Mouse (Mus musculus): ENCODE data around the gene Ppy. TPM values are rescaled to one million over a fixed set of nuclear protein-coding genes. Genes with fewer than 3 reads are reported as not detected.

Gene Ppy
- polyA plus RNA-seq (2014; fragmentation: Illumina TruSeq; extraction: RNeasy Lipid Tissue Mini Kit (QIAGEN cat#74804); ENCODE audit: low read depth, low replicate concordance) = not detected

DNA sequence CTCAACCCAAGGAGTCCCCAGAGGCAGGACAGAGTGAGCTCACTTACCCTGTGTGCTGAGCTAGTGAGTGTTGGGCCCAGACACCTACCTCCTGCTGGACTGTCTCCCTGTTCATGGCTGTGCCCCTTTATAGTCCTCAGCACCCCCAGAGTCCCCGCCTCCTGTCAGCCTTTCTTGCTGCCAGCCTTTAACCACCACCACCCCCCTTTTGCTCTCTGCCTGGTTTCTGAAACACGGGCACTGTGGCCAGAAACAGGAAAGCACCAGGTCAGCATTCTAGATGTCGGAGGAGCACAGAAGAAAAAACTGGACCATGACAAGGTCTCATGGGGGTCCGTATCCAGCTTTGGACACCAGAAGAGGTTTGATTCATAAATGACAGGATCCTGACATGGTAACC lies at the start of gene Ppy:
Gene Ppy, minus strand, starts transcription at position 101 of the 400 bp plus-strand sequence.

DNA sequence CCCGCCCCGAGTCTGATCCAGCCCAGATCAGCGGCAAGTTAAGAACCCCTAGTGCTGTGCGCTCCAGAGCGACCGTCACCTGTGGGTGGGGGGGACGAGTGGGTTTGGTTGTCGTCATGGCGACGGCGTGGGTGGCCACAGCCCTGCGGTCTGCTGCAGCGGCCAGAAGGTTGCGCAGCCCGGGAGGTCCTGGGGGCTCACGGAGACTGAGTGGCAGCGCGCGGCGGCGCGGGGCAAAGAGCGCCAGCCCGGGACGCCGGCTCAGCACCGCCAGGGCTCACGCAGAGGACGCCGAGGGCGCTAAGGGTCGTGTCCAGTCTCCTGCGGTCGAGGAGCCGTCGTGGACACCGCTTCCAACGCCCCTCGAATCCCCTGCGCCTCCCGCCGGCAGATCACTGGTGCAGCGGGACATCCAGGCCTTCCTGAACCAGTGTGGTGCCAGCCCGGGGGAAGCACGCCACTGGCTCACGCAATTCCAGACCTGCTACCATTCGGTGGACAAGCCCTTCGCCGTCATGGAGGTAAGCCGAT lies 44.4 kb upstream of the Ppy start, which contains the start of gene Nags:
Gene Nags, plus strand, starts transcription at position 43 of the 531 bp plus-strand sequence.

GRCm38 (mm10) chr11:102107732-102108131 lies 6.6 kb upstream of the Ppy start, which contains the start of gene Pyy:
Pyy (minus strand) TSS chr11:102107832.

GRCm38 (mm10) chr11:102087931-102088898 lies 12.9 kb downstream of the Ppy start, which contains the start of gene Mpp2:
Mpp2 (minus strand) TSS chr11:102088515.

Other genes with a start within 250 kb of the Ppy start
- gene Meox1, start 206.9 kb downstream of the Ppy start, polyA plus RNA-seq (2014; fragmentation: Illumina TruSeq; extraction: RNeasy Lipid Tissue Mini Kit (QIAGEN cat#74804); ENCODE audit: low read depth, low replicate concordance) = 14.2 TPM
- 7.0 TPM for gene Sost, start 134.3 kb downstream of the Ppy start, polyA plus RNA-seq (2014; fragmentation: Illumina TruSeq; extraction: RNeasy Lipid Tissue Mini Kit (QIAGEN cat#74804); ENCODE audit: low read depth, low replicate concordance)
- not detected for gene Cfap97d1, start 117.0 kb downstream of the Ppy start, polyA plus RNA-seq (2014; fragmentation: Illumina TruSeq; extraction: RNeasy Lipid Tissue Mini Kit (QIAGEN cat#74804); ENCODE audit: low read depth, low replicate concordance)
- 71.2 TPM for gene Dusp3, start 114.3 kb downstream of the Ppy start, polyA plus RNA-seq (2014; fragmentation: Illumina TruSeq; extraction: RNeasy Lipid Tissue Mini Kit (QIAGEN cat#74804); ENCODE audit: low read depth, low replicate concordance)
- gene Mpp3, start 72.9 kb downstream of the Ppy start, polyA plus RNA-seq (2014; fragmentation: Illumina TruSeq; extraction: RNeasy Lipid Tissue Mini Kit (QIAGEN cat#74804); ENCODE audit: low read depth, low replicate concordance) = 3.4 TPM
- gene Cd300lg, start 59.8 kb downstream of the Ppy start, polyA plus RNA-seq (2014; fragmentation: Illumina TruSeq; extraction: RNeasy Lipid Tissue Mini Kit (QIAGEN cat#74804); ENCODE audit: low read depth, low replicate concordance) = 86.6 TPM
- gene Mpp2, start 12.8 kb downstream of the Ppy start, polyA plus RNA-seq (2014; fragmentation: Illumina TruSeq; extraction: RNeasy Lipid Tissue Mini Kit (QIAGEN cat#74804); ENCODE audit: low read depth, low replicate concordance) = 3.6 TPM
- gene Pyy, start 6.5 kb upstream of the Ppy start, polyA plus RNA-seq (2014; fragmentation: Illumina TruSeq; extraction: RNeasy Lipid Tissue Mini Kit (QIAGEN cat#74804); ENCODE audit: low read depth, low replicate concordance) = not detected
- not detected for gene Nags, start 44.2 kb upstream of the Ppy start, polyA plus RNA-seq (2014; fragmentation: Illumina TruSeq; extraction: RNeasy Lipid Tissue Mini Kit (QIAGEN cat#74804); ENCODE audit: low read depth, low replicate concordance)
- gene Tmem101, start 55.1 kb upstream of the Ppy start, polyA plus RNA-seq (2014; fragmentation: Illumina TruSeq; extraction: RNeasy Lipid Tissue Mini Kit (QIAGEN cat#74804); ENCODE audit: low read depth, low replicate concordance) = 13.3 TPM
- gene Lsm12, start 84.0 kb upstream of the Ppy start, polyA plus RNA-seq (2014; fragmentation: Illumina TruSeq; extraction: RNeasy Lipid Tissue Mini Kit (QIAGEN cat#74804); ENCODE audit: low read depth, low replicate concordance) = 22.0 TPM
- 42.9 TPM for gene G6pc3, start 88.3 kb upstream of the Ppy start, polyA plus RNA-seq (2014; fragmentation: Illumina TruSeq; extraction: RNeasy Lipid Tissue Mini Kit (QIAGEN cat#74804); ENCODE audit: low read depth, low replicate concordance)
- 100 TPM for gene Hdac5, start 128.8 kb upstream of the Ppy start, polyA plus RNA-seq (2014; fragmentation: Illumina TruSeq; extraction: RNeasy Lipid Tissue Mini Kit (QIAGEN cat#74804); ENCODE audit: low read depth, low replicate concordance)
- gene BC030867, start 147.6 kb upstream of the Ppy start, polyA plus RNA-seq (2014; fragmentation: Illumina TruSeq; extraction: RNeasy Lipid Tissue Mini Kit (QIAGEN cat#74804); ENCODE audit: low read depth, low replicate concordance) = 0.45 TPM
- 0.86 TPM for gene Asb16, start 167.4 kb upstream of the Ppy start, polyA plus RNA-seq (2014; fragmentation: Illumina TruSeq; extraction: RNeasy Lipid Tissue Mini Kit (QIAGEN cat#74804); ENCODE audit: low read depth, low replicate concordance)
- gene Tmub2, start 183.6 kb upstream of the Ppy start, polyA plus RNA-seq (2014; fragmentation: Illumina TruSeq; extraction: RNeasy Lipid Tissue Mini Kit (QIAGEN cat#74804); ENCODE audit: low read depth, low replicate concordance) = 33.1 TPM
- gene Atxn7l3, start 195.3 kb upstream of the Ppy start, polyA plus RNA-seq (2014; fragmentation: Illumina TruSeq; extraction: RNeasy Lipid Tissue Mini Kit (QIAGEN cat#74804); ENCODE audit: low read depth, low replicate concordance) = 19.8 TPM
- 59.2 TPM for gene Ubtf, start 218.4 kb upstream of the Ppy start, polyA plus RNA-seq (2014; fragmentation: Illumina TruSeq; extraction: RNeasy Lipid Tissue Mini Kit (QIAGEN cat#74804); ENCODE audit: low read depth, low replicate concordance)